ENCODE assay signal across 9 mouse cellular contexts in genomic region chr6:149193276-149193905, GRCm38 (mm10). TPM values are rescaled to one million over a fixed set of nuclear protein-coding genes. Genes with fewer than 3 reads are reported as not detected.
DNase-seq lines count a peak whose midpoint lies in the region; ATAC-seq and TF ChIP-seq lines count a peak whose summit lies in the region.
"Had no signal": no experiment of that assay in that cellular context is flagged by ENCODE, and none has a peak within 500 bp of the region (broad histone marks: within the 10 kb centered on the region; RNA-seq: fewer than 3 reads in every experiment).

No protein-coding gene starts in this region.

- peak; percentile 49 for DNase-seq in kidney, adult 18-20 months
- no peak for DNase-seq in kidney, postnatal 4 days
- DNase-seq in brain, embryonic 14.5 days (ENCODE audit: low read depth): peak; percentile 11
- peak; percentile 84 for DNase-seq in induced T-regulatory cell, adult 2 months (ENCODE audit: low read depth)
- DNase-seq in right cerebral cortex, postnatal 10 days (ENCODE audit: low spot score in 2 of 2): no peak
- DNase-seq in forebrain, embryonic 11.5 days (ENCODE audit: low spot score): no peak
- DNase-seq in neural tube, embryonic 10.5 days (ENCODE audit: extremely low spot score, low spot score): no peak

- ATAC-seq in forebrain, embryonic 11.5 days (replicated peaks; ENCODE audit: low FRiP score): no peak

- TF ChIP-seq CTCF in brain, embryonic 14.5 days (IDR thresholded peaks at IDR 0.05; ENCODE audit: borderline replicate concordance, extremely low read depth, insufficient read depth, insufficient read length): no peak

- H3K27ac ChIP-seq in macrophage: peak overlapping the region; percentile 88
- no peak overlapping the region for H3K27ac ChIP-seq in forebrain, embryonic 11.5 days (ENCODE audit: low read depth, low read length)
- H3K27ac ChIP-seq: neural tube, embryonic 12.5 days had no signal

- H3K9ac ChIP-seq in forebrain, embryonic 11.5 days (ENCODE audit: low read length): no peak overlapping the region
- H3K9ac ChIP-seq: neural tube, embryonic 12.5 days had no signal

- peaks cover under 1% of the 10 kb centered on the region; the same call in 1 of the 2 replicates for H3K79me2 ChIP-seq in macrophage (ENCODE audit: inconsistent target)

- no peak for TF ChIP-seq POLR2A in brain, embryonic 14.5 days (IDR thresholded peaks at IDR 0.05; ENCODE audit: borderline replicate concordance, extremely low read depth, insufficient read depth, insufficient read length, poor library complexity, severe bottlenecking)

- no peaks in the 10 kb centered on the region for H3K9me3 ChIP-seq in forebrain, embryonic 11.5 days (ENCODE audit: control insufficient read depth, low read length)
- H3K9me3 ChIP-seq: neural tube, embryonic 12.5 days had no signal

- WGBS in macrophage (ENCODE audit: missing documents): 0% methylated on average over 4 of the region's 5 CpGs
- WGBS in forebrain, embryonic 11.5 days: 67% methylated on average over 5 of the region's 5 CpGs

- no peaks in the 10 kb centered on the region for H3K36me3 ChIP-seq in macrophage (ENCODE audit: inconsistent target)
- H3K36me3 ChIP-seq in forebrain, embryonic 11.5 days (ENCODE audit: control insufficient read depth, insufficient read depth, low read length): no peaks in the 10 kb centered on the region
- H3K36me3 ChIP-seq: neural tube, embryonic 12.5 days had no signal

- no peak overlapping the region for H3K4me3 ChIP-seq in macrophage (ENCODE audit: inconsistent target)
- no peak overlapping the region for H3K4me3 ChIP-seq in forebrain, embryonic 11.5 days (ENCODE audit: low read depth, low read length)
- H3K4me3 ChIP-seq: neural tube, embryonic 12.5 days had no signal

- H3K27me3 ChIP-seq in forebrain, embryonic 11.5 days (ENCODE audit: control insufficient read depth, insufficient read depth, low read length): no peaks in the 10 kb centered on the region
- H3K27me3 ChIP-seq: neural tube, embryonic 12.5 days had no signal

- H3K4me1 ChIP-seq in forebrain, embryonic 11.5 days (replicated peaks; ENCODE audit: control insufficient read depth, insufficient read depth, low read length): no peaks in the 10 kb centered on the region
- H3K4me1 ChIP-seq: neural tube, embryonic 12.5 days had no signal

- no peak overlapping the region for H3K4me2 ChIP-seq in forebrain, embryonic 11.5 days (ENCODE audit: low read depth, low read length, severe bottlenecking)
- H3K4me2 ChIP-seq: neural tube, embryonic 12.5 days had no signal

RNA-seq across cellular contexts. Expression of gene Amn1, which starts 4.9 kb away (rescaled TPM):
- 65.0 and 88.5 TPM in 2 replicates for polyA plus RNA-seq in brain, embryonic 14.5 days (2012; rRNA removed)
- total RNA-seq in macrophage (2018; cell fraction: chromatin; rRNA removed): 10 to 100 TPM; 26.3 to 89.1 (median 56.5) TPM
- 10 to 100 TPM in 24 of 26 experiments, 1 to 10 TPM in 2; 7.8 to 15.1 (median 12.0) TPM for total RNA-seq in macrophage (2018; cell fraction: cytosol; rRNA removed)
- 10 to 100 TPM; 20.5 to 77.0 (median 38.5) TPM for total RNA-seq in macrophage (2018; cell fraction: nucleus; rRNA removed)
- 10.6 to 14.1 TPM (median 12.4 TPM) in 3 replicates for polyA plus RNA-seq in macrophage (2018)
- polyA plus RNA-seq in forebrain, embryonic 11.5 days (2014; fragmentation: Nextera tagmentation; extraction: Ambion mirVana): 57.3 and 62.9 TPM in 2 replicates

RNA-seq across cellular contexts. Expression of gene Etfbkmt, which starts 53.7 kb away (rescaled TPM):
- 5.3 and 6.4 TPM in 2 replicates for polyA plus RNA-seq in brain, embryonic 14.5 days (2012; rRNA removed)
- total RNA-seq in macrophage (2018; cell fraction: chromatin; rRNA removed): 10 to 100 TPM in 2 of 26 experiments, 1 to 10 TPM in 17, under 1 TPM in 1, not detected in 6; 0.99 to 21.2 (median 2.5) TPM
- 1 to 10 TPM in 22 of 26 experiments, under 1 TPM in 4; 0.48 to 6.4 (median 1.9) TPM for total RNA-seq in macrophage (2018; cell fraction: cytosol; rRNA removed)
- total RNA-seq in macrophage (2018; cell fraction: nucleus; rRNA removed): 10 to 100 TPM in 2 of 26 experiments, 1 to 10 TPM in 20, under 1 TPM in 3, not detected in 1; 0.52 to 23.4 (median 2.0) TPM
- polyA plus RNA-seq in macrophage (2018): 1.9 to 5.2 TPM (median 2.9 TPM) in 3 replicates
- 9.6 and 10.2 TPM in 2 replicates for polyA plus RNA-seq in forebrain, embryonic 11.5 days (2014; fragmentation: Nextera tagmentation; extraction: Ambion mirVana)

Comparison
In these comparisons a context has a peak if more than half of its experiments do, and no peak if none do; other contexts are left out.
1. DNase-seq: peak in kidney, adult 18-20 months (single experiment), brain, embryonic 14.5 days (single experiment) and induced T-regulatory cell, adult 2 months (single experiment); none in kidney, postnatal 4 days (0 of 2), right cerebral cortex, postnatal 10 days (0 of 2), forebrain, embryonic 11.5 days (single experiment) and neural tube, embryonic 10.5 days (single experiment).